Mouse (Mus musculus): ENCODE data around the gene Lamc3. TPM values are rescaled to one million over a fixed set of nuclear protein-coding genes. Genes with fewer than 3 reads are reported as not detected.
"Not testable (repeated sequence)": the region's sequence is repeated elsewhere in the genome, so short reads cannot be mapped to it uniquely, and the experiment has no call there.

Lamc3 gene
- total and polyA plus RNA-seq, 3 experiments, result not detected

DNA sequence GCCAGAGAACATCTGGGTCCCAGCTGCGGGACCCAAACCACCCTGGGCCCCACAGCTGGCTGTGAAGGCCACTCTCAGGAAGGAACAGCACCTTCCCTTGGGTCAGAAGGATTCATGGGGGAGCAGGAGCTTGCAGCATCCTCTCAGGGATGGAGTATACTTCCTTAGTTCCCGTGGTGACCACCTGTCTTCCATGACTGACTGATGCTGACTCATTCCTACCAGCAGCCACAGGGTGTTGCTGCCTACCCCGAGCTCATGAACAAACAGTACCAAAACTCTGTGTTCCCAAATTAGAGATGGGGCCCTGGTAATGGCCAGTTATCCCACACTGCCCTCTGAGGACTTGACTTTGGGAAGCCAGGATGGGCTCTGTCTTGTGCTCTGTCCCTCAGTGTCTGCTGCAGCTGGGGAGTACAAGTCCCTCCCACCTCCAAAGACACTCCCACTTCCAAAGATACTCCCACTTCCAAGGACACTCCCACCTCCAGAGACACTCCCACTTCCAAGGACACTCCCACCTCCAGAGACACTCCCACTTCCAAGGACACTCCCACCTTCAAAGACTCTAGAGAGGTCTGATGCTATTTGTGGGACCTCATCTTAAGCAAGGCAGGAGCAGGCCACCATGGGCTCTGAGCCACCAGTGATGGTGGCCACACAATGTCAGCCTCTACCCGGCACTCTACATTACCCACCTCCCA, 14.7 kb downstream of the Lamc3 start:
- no peak for TF ChIP-seq TAL1 (conservative IDR thresholded peaks at IDR 0.05; ENCODE audit: low read depth, low read length)
- no peak for TF ChIP-seq POLR2AphosphoS5 (IDR thresholded peaks at IDR 0.05; ENCODE audit: insufficient replicate concordance, low read depth, low read length)
- TF ChIP-seq GATA1 (IDR thresholded peaks at IDR 0.05; ENCODE audit: borderline replicate concordance, low read length), result no peak
- no peak for TF ChIP-seq CTCF (IDR thresholded peaks at IDR 0.05; ENCODE audit: low read depth, low read length)
- TF ChIP-seq GATA2 (IDR thresholded peaks at IDR 0.05; ENCODE audit: borderline replicate concordance, low read depth, low read length), result no peak
- DNase-seq (ENCODE audit: low spot score) (no peak), ATAC-seq (ENCODE audit: extremely low read depth, insufficient number of reproducible peaks, low FRiP score, poor library complexity, severe bottlenecking) (no peak)
- H3K4me3 ChIP-seq (ENCODE audit: low read depth, low read length), result no peak overlapping the region
- peaks cover 38% of the 10 kb centered on the region; the same call in 1 of the 2 replicates for H3K27me3 ChIP-seq (ENCODE audit: insufficient read depth, low read length)
- H3K36me3 ChIP-seq (replicated peaks), result no peaks in the 10 kb centered on the region
- H3K9me3 ChIP-seq (replicated peaks), result no peaks in the 10 kb centered on the region
- H3K4me1 ChIP-seq (ENCODE audit: insufficient read depth, low read depth, low read length), result no peaks in the 10 kb centered on the region; the same call in 1 of the 2 replicates

- peaks cover 34% of the 10 kb centered on the region; the same call in 1 of the 2 replicates for H3K27me3 ChIP-seq (ENCODE audit: insufficient read depth, low read length)
- TF ChIP-seq CTCF (IDR thresholded peaks at IDR 0.05; ENCODE audit: low read depth, low read length), result no peak
- TF ChIP-seq GATA1 (IDR thresholded peaks at IDR 0.05; ENCODE audit: borderline replicate concordance, low read length), result no peak
- TF ChIP-seq TAL1 (conservative IDR thresholded peaks at IDR 0.05; ENCODE audit: low read depth, low read length), result no peak
- no peak for TF ChIP-seq POLR2AphosphoS5 (IDR thresholded peaks at IDR 0.05; ENCODE audit: insufficient replicate concordance, low read depth, low read length)
- no peak for TF ChIP-seq GATA2 (IDR thresholded peaks at IDR 0.05; ENCODE audit: borderline replicate concordance, low read depth, low read length)
- H3K4me3 ChIP-seq (ENCODE audit: low read depth, low read length), result no peak overlapping the region
- H3K4me1 ChIP-seq (ENCODE audit: insufficient read depth, low read depth, low read length), result no peaks in the 10 kb centered on the region; the same call in 1 of the 2 replicates
- no peaks in the 10 kb centered on the region for H3K9me3 ChIP-seq (replicated peaks)
- ATAC-seq (ENCODE audit: extremely low read depth, insufficient number of reproducible peaks, low FRiP score, poor library complexity, severe bottlenecking) (no peak), DNase-seq (ENCODE audit: low spot score) (no peak)
- H3K36me3 ChIP-seq (replicated peaks), result no peaks in the 10 kb centered on the region
These were observed 17.0 kb downstream of the Lamc3 start for GRCm38 (mm10) chr2:31904089-31904488.

GRCm38 (mm10) chr2:31904622-31905021, 17.5 kb downstream of the Lamc3 start:
- no peaks in the 10 kb centered on the region for H3K9me3 ChIP-seq (replicated peaks)
- no peak overlapping the region for H3K4me3 ChIP-seq (ENCODE audit: low read depth, low read length)
- ATAC-seq (ENCODE audit: extremely low read depth, insufficient number of reproducible peaks, low FRiP score, poor library complexity, severe bottlenecking) (no peak), DNase-seq (ENCODE audit: low spot score) (no peak)
- H3K36me3 ChIP-seq (replicated peaks), result no peaks in the 10 kb centered on the region
- H3K27me3 ChIP-seq (ENCODE audit: insufficient read depth, low read length), result peaks cover 34% of the 10 kb centered on the region; the same call in 1 of the 2 replicates
- H3K4me1 ChIP-seq (ENCODE audit: insufficient read depth, low read depth, low read length), result no peaks in the 10 kb centered on the region; the same call in 1 of the 2 replicates
- TF ChIP-seq POLR2AphosphoS5 (IDR thresholded peaks at IDR 0.05; ENCODE audit: insufficient replicate concordance, low read depth, low read length) (no peak), TAL1 (conservative IDR thresholded peaks at IDR 0.05; ENCODE audit: low read depth, low read length) (no peak), CTCF (IDR thresholded peaks at IDR 0.05; ENCODE audit: low read depth, low read length) (no peak), GATA1 (IDR thresholded peaks at IDR 0.05; ENCODE audit: borderline replicate concordance, low read length) (no peak), GATA2 (IDR thresholded peaks at IDR 0.05; ENCODE audit: borderline replicate concordance, low read depth, low read length) (no peak)

DNA sequence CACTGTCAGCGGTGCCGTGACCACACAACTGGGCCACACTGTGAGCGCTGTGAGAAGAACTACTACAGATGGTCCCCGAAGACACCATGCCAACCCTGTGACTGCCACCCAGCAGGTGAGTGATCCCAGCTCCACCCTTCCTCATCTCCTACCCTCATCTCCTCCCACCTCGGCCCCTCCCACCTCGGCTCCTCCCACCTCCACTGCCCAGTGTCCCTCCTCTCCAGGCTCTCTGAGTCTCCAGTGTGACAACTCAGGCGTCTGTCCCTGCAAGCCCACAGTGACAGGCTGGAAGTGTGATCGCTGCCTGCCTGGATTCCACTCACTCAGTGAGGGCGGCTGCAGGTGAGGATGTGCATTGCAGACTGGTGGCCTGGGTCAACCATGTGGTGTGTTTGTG, 18.6 kb downstream of the Lamc3 start:
- TF ChIP-seq TAL1 (conservative IDR thresholded peaks at IDR 0.05; ENCODE audit: low read depth, low read length) (no peak), CTCF (IDR thresholded peaks at IDR 0.05; ENCODE audit: low read depth, low read length) (no peak), GATA2 (IDR thresholded peaks at IDR 0.05; ENCODE audit: borderline replicate concordance, low read depth, low read length) (no peak), GATA1 (IDR thresholded peaks at IDR 0.05; ENCODE audit: borderline replicate concordance, low read length) (no peak), POLR2AphosphoS5 (IDR thresholded peaks at IDR 0.05; ENCODE audit: insufficient replicate concordance, low read depth, low read length) (no peak)
- Histone ChIP-seq H3K36me3 (replicated peaks) (no peaks in the 10 kb centered on the region), H3K4me1 (ENCODE audit: insufficient read depth, low read depth, low read length) (no peaks in the 10 kb centered on the region; the same call in 1 of the 2 replicates), H3K27me3 (ENCODE audit: insufficient read depth, low read length) (peaks cover 28% of the 10 kb centered on the region; the same call in 1 of the 2 replicates), H3K9me3 (replicated peaks) (no peaks in the 10 kb centered on the region), H3K4me3 (ENCODE audit: low read depth, low read length) (no peak overlapping the region)
- DNase-seq (ENCODE audit: low spot score) (no peak), ATAC-seq (ENCODE audit: extremely low read depth, insufficient number of reproducible peaks, low FRiP score, poor library complexity, severe bottlenecking) (no peak)

GRCm38 (mm10) chr2:31906407-31906806, 19.3 kb downstream of the Lamc3 start:
- H3K36me3 ChIP-seq (replicated peaks), result no peaks in the 10 kb centered on the region
- H3K27me3 ChIP-seq (ENCODE audit: insufficient read depth, low read length), result peaks cover 25% of the 10 kb centered on the region; the same call in 1 of the 2 replicates
- H3K9me3 ChIP-seq (replicated peaks), result no peaks in the 10 kb centered on the region
- TF ChIP-seq GATA2 (IDR thresholded peaks at IDR 0.05; ENCODE audit: borderline replicate concordance, low read depth, low read length) (no peak), TAL1 (conservative IDR thresholded peaks at IDR 0.05; ENCODE audit: low read depth, low read length) (no peak), CTCF (IDR thresholded peaks at IDR 0.05; ENCODE audit: low read depth, low read length) (no peak), GATA1 (IDR thresholded peaks at IDR 0.05; ENCODE audit: borderline replicate concordance, low read length) (no peak), POLR2AphosphoS5 (IDR thresholded peaks at IDR 0.05; ENCODE audit: insufficient replicate concordance, low read depth, low read length) (no peak)
- DNase-seq (ENCODE audit: low spot score) (no peak), ATAC-seq (ENCODE audit: extremely low read depth, insufficient number of reproducible peaks, low FRiP score, poor library complexity, severe bottlenecking) (no peak)
- H3K4me1 ChIP-seq (ENCODE audit: insufficient read depth, low read depth, low read length), result no peaks in the 10 kb centered on the region; the same call in 1 of the 2 replicates
- H3K4me3 ChIP-seq (ENCODE audit: low read depth, low read length), result no peak overlapping the region

DNA sequence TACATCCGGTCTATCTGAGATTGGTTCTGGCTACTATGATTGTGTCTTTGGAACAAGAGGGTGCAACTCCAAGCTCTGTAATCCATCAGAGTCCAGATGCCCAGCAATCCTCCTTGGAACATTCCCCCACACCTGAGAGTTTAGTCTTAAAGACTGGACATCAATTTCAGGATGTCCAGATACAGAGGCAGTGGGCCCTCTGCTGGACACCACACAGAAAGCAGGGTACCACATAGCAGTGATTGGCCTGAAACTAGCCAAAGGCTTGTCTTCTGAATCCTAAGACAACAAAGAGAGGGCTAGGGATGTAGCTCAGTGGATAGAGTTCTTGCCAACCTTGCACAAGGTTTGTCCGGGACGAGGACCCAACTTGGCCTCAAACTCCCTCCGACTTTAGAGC, 25.5 kb downstream of the Lamc3 start:
- no peak for ATAC-seq (ENCODE audit: extremely low read depth, insufficient number of reproducible peaks, low FRiP score, poor library complexity, severe bottlenecking)
- no peak overlapping the region for H3K4me3 ChIP-seq (ENCODE audit: low read depth, low read length)
- DNase-seq (ENCODE audit: low spot score), result no peak
- peaks cover 23% of the 10 kb centered on the region; the same call in 1 of the 2 replicates for H3K27me3 ChIP-seq (ENCODE audit: insufficient read depth, low read length)
- no peaks in the 10 kb centered on the region for H3K36me3 ChIP-seq (replicated peaks)
- H3K4me1 ChIP-seq (ENCODE audit: insufficient read depth, low read depth, low read length), result peaks cover 3% of the 10 kb centered on the region; the same call in 1 of the 2 replicates
- TF ChIP-seq POLR2AphosphoS5 (IDR thresholded peaks at IDR 0.05; ENCODE audit: insufficient replicate concordance, low read depth, low read length) (no peak), GATA1 (IDR thresholded peaks at IDR 0.05; ENCODE audit: borderline replicate concordance, low read length) (no peak), TAL1 (conservative IDR thresholded peaks at IDR 0.05; ENCODE audit: low read depth, low read length) (no peak), CTCF (IDR thresholded peaks at IDR 0.05; ENCODE audit: low read depth, low read length) (no peak), GATA2 (IDR thresholded peaks at IDR 0.05; ENCODE audit: borderline replicate concordance, low read depth, low read length) (no peak)
- no peaks in the 10 kb centered on the region for H3K9me3 ChIP-seq (replicated peaks)

DNA sequence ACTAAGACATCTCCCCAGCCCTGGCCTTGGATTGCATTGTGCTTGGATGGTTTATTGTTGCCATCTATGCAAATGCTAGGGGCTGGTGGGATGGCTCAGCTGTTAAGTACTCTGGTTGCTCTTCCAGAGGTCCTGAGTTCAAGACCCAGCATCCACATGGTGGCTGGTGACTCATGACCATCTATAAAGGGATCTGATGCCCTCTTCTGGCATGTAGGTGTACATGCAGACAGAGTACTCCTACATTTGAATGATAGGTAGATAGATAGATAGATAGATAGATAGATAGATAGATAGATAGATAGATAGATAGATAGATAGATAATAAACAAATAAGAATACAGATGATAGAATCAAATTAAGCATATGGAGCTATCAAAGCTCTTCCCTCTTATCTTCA, 27.1 kb downstream of the Lamc3 start:
- not testable (repeated sequence) for H3K4me1 ChIP-seq (ENCODE audit: insufficient read depth, low read depth, low read length); H3K36me3 ChIP-seq (replicated peaks); H3K4me3 ChIP-seq (ENCODE audit: low read depth, low read length); H3K9me3 ChIP-seq (replicated peaks); ATAC-seq (ENCODE audit: extremely low read depth, insufficient number of reproducible peaks, low FRiP score, poor library complexity, severe bottlenecking); DNase-seq (ENCODE audit: low spot score)
- H3K27me3 ChIP-seq (ENCODE audit: insufficient read depth, low read length), result peaks cover 23% of the 10 kb centered on the region; the same call in 1 of the 2 replicates
